20 mouse cellular contexts compared by ENCODE assay signal in genomic region chr13:72992589-72993409, GRCm38 (mm10).
A peak's percentile ranks its signal among the peaks of the same experiment; 100 is the strongest.
DNase-seq lines count a peak whose midpoint lies in the region; ATAC-seq lines count a peak whose summit lies in the region.
"Had no signal": no experiment of that assay in that cellular context is flagged by ENCODE, and none has a peak within 500 bp of the region (broad histone marks: within the 10 kb centered on the region; RNA-seq: fewer than 3 reads in every experiment).

No protein-coding gene starts in this region.

- H3K27ac ChIP-seq in midbrain, embryonic 13.5 days, result no peak overlapping the region; the same call in 1 of the 2 replicates
- no peak overlapping the region for H3K27ac ChIP-seq in midbrain, embryonic 10.5 days (replicated peaks)
- H3K27ac ChIP-seq in hindbrain, embryonic 12.5 days, result peak overlapping the region; percentile 55
- H3K27ac ChIP-seq: limb, embryonic 15.5 days had no signal

- H3K36me3 ChIP-seq in midbrain, embryonic 13.5 days, result no peaks in the 10 kb centered on the region
- no peaks in the 10 kb centered on the region for H3K36me3 ChIP-seq in midbrain, embryonic 10.5 days
- H3K36me3 ChIP-seq in hindbrain, embryonic 12.5 days, result no peaks in the 10 kb centered on the region
- H3K36me3 ChIP-seq: G1E; limb, embryonic 15.5 days had no signal

- no peak overlapping the region for H3K4me3 ChIP-seq in midbrain, embryonic 13.5 days (replicated peaks)
- no peak overlapping the region for H3K4me3 ChIP-seq in midbrain, embryonic 10.5 days
- H3K4me3 ChIP-seq in hindbrain, embryonic 12.5 days, result no peak overlapping the region
- H3K4me3 ChIP-seq: limb, embryonic 15.5 days; megakaryocyte, embryonic 14.5 days had no signal

- peaks cover 14% of the 10 kb centered on the region for H3K4me1 ChIP-seq in midbrain, embryonic 13.5 days (replicated peaks)
- 0 out of 2 replicates have a peak, but pooled peaks cover 8% of the 10 kb centered on the region for H3K4me1 ChIP-seq in midbrain, embryonic 10.5 days
- peaks cover 20% of the 10 kb centered on the region for H3K4me1 ChIP-seq in hindbrain, embryonic 12.5 days
- H3K4me1 ChIP-seq: limb, embryonic 15.5 days; megakaryocyte, embryonic 14.5 days had no signal

- H3K9me3 ChIP-seq in midbrain, embryonic 13.5 days, result no peaks in the 10 kb centered on the region
- no peaks in the 10 kb centered on the region for H3K9me3 ChIP-seq in midbrain, embryonic 10.5 days (replicated peaks)
- no peaks in the 10 kb centered on the region for H3K9me3 ChIP-seq in hindbrain, embryonic 12.5 days (replicated peaks)
- H3K9me3 ChIP-seq: limb, embryonic 15.5 days had no signal

- peak; percentile 55; the same call in 1 of the 2 replicates for ATAC-seq in midbrain, embryonic 13.5 days
- peak; percentile 82 for ATAC-seq in hindbrain, embryonic 12.5 days (ENCODE audit: low FRiP score)
- ATAC-seq: forebrain, embryonic 14.5 days had no signal

- DNase-seq in midbrain, embryonic 10.5 days (ENCODE audit: low spot score), result no peak
- peak; percentile 53 for DNase-seq in embryo, embryonic 10 days (ENCODE audit: low spot score)
- DNase-seq in neural tube, embryonic 10.5 days (ENCODE audit: extremely low spot score, low spot score), result peak; percentile 29
- no peak for DNase-seq in lung, postnatal 10 days
- no peak for DNase-seq in heart, postnatal 4 days
- no peak for DNase-seq in cerebellum, adult 18-20 months
- DNase-seq: adrenal gland, postnatal 14 days; cerebellum, adult 11-12 months; cerebellum, postnatal 25 days; gastrocnemius, postnatal 14 days; kidney, adult 2 months; kidney, postnatal 14 days; lung, postnatal 14 days; thymus, adult 2 months had no signal

- H3K9ac ChIP-seq in midbrain, embryonic 13.5 days (replicated peaks), result no peak overlapping the region
- no peak overlapping the region for H3K9ac ChIP-seq in hindbrain, embryonic 12.5 days
- H3K9ac ChIP-seq: limb, embryonic 15.5 days had no signal

- 77% methylated on average over 17 of the region's 17 CpGs for WGBS in midbrain, embryonic 13.5 days
- WGBS in midbrain, embryonic 10.5 days, result 85% methylated on average over 17 of the region's 17 CpGs
- 36% methylated on average over 17 of the region's 17 CpGs for WGBS in hindbrain, embryonic 12.5 days

- H3K4me2 ChIP-seq in midbrain, embryonic 13.5 days (replicated peaks), result no peak overlapping the region
- no peak overlapping the region for H3K4me2 ChIP-seq in hindbrain, embryonic 12.5 days (replicated peaks)
- H3K4me2 ChIP-seq: limb, embryonic 15.5 days had no signal

- no peaks in the 10 kb centered on the region for H3K27me3 ChIP-seq in midbrain, embryonic 13.5 days
- H3K27me3 ChIP-seq in midbrain, embryonic 10.5 days (ENCODE audit: low read depth, poor library complexity, severe bottlenecking), result peaks cover 20% of the 10 kb centered on the region
- 0 out of 2 replicates have a peak, but pooled peaks cover 10% of the 10 kb centered on the region for H3K27me3 ChIP-seq in hindbrain, embryonic 12.5 days
- H3K27me3 ChIP-seq: limb, embryonic 15.5 days; megakaryocyte, embryonic 14.5 days had no signal

Comparison
In these comparisons a context has a peak if more than half of its experiments do, and no peak if none do; other contexts are left out.
1. DNase-seq: peak in embryo, embryonic 10 days (single experiment) and neural tube, embryonic 10.5 days (single experiment); none in midbrain, embryonic 10.5 days (single experiment), lung, postnatal 10 days (single experiment), heart, postnatal 4 days (single experiment) and cerebellum, adult 18-20 months (0 of 2).